Mouse (Mus musculus) midbrain, embryonic 16.5 days (tissue): ENCODE data around the gene Mthfsd. TPM values are rescaled to one million over a fixed set of nuclear protein-coding genes. Genes with fewer than 3 reads are reported as not detected.

Experiments used
- ATAC-seq: fragments of 200-750 bp; cut with Nextera tagmentation; 2 replicates; pipeline ENCODE4 v1.8.0; 2017; ENCODE audit warnings: moderate TSS enrichment
- H3K27ac ChIP-seq: fragments of 300-500 bp; sonication (generic); 2 replicates; pipeline ENCODE4 v1.5.1; 2014; ENCODE audit warnings: mild to moderate bottlenecking, low read length, mixed read lengths
- H3K27me3 ChIP-seq: fragments of 300-500 bp; sonication (generic); 2 replicates; pipeline ENCODE4 v1.6.1; 2014; ENCODE audit warnings: low read depth, low read length, mixed read lengths; ENCODE audit not compliant: control insufficient read depth, insufficient read depth
- H3K36me3 ChIP-seq: fragments of 300-500 bp; sonication (generic); 2 replicates; pipeline ENCODE4 v1.6.1; 2014; ENCODE audit warnings: mild to moderate bottlenecking, low read length, moderate library complexity, mixed read lengths; ENCODE audit not compliant: control insufficient read depth, insufficient read depth
- H3K4me1 ChIP-seq: fragments of 300-500 bp; sonication (generic); 2 replicates; pipeline ENCODE4 v1.6.1; 2014; ENCODE audit warnings: mild to moderate bottlenecking, low read length, mixed read lengths; ENCODE audit not compliant: control insufficient read depth, insufficient read depth
- H3K4me2 ChIP-seq: fragments of 300-500 bp; sonication (generic); 2 replicates; pipeline ENCODE4 v1.6.1; 2014; ENCODE audit warnings: mild to moderate bottlenecking, low read length, mixed read lengths
- H3K4me3 ChIP-seq: fragments of 300-500 bp; sonication (generic); 2 replicates; pipeline ENCODE4 v1.5.1; 2014; ENCODE audit warnings: low read depth, mild to moderate bottlenecking, low read length, moderate library complexity, mixed read lengths
- H3K9ac ChIP-seq: fragments of 300-500 bp; sonication (generic); 2 replicates; pipeline ENCODE4 v1.6.1; 2014; ENCODE audit warnings: low read depth, low read length, mixed read lengths
- H3K9me3 ChIP-seq: fragments of 300-500 bp; sonication (generic); replicated peaks from 2 replicates; pipeline ENCODE4 v1.6.1; 2014; ENCODE audit warnings: mild to moderate bottlenecking, low read length, mixed read lengths; ENCODE audit not compliant: control insufficient read depth, poor library complexity, severe bottlenecking
- WGBS: fragments of 180-500 bp; shearing (Covaris S2); extraction: QIAGEN DNeasy Blood & Tissue Kit; methylation state at CpG from one replicate; pipeline ENCODE4 v1.1.7; 2014; 5-methylcytosine and 5-hydroxymethylcytosine counted together
- polyA plus RNA-seq: library from polyadenylated mRNA; unstranded; fragments of >200 nt; fragmentation: Nextera tagmentation; extraction: Ambion mirVana; gene quantifications from 2 replicates; pipeline ENCODE4 v1.2.1, GENCODE M21; 2015

Mthfsd gene
- polyA plus RNA-seq, 1 experiment from 2014 or later: 52.3 TPM

GRCm38 (mm10) chr8:121125311-121125876, 17.2 kb upstream of the Mthfsd start:
- Histone ChIP-seq H3K4me2 (peak overlapping the region; percentile 31), H3K9me3 (no peaks in the 10 kb centered on the region; the same call in 1 of the 2 replicates), H3K27ac (no peak overlapping the region), H3K27me3 (peaks cover 78% of the 10 kb centered on the region), H3K4me1 (peaks cover 14% of the 10 kb centered on the region), H3K4me3 (no peak overlapping the region), H3K9ac (no peak overlapping the region), H3K36me3 (no peaks in the 10 kb centered on the region)
- under 1% methylated on average over 36 of the region's 36 CpGs for WGBS
- ATAC-seq: 0 out of 2 replicates have a peak, but pooled peaks have one; percentile 25

DNA sequence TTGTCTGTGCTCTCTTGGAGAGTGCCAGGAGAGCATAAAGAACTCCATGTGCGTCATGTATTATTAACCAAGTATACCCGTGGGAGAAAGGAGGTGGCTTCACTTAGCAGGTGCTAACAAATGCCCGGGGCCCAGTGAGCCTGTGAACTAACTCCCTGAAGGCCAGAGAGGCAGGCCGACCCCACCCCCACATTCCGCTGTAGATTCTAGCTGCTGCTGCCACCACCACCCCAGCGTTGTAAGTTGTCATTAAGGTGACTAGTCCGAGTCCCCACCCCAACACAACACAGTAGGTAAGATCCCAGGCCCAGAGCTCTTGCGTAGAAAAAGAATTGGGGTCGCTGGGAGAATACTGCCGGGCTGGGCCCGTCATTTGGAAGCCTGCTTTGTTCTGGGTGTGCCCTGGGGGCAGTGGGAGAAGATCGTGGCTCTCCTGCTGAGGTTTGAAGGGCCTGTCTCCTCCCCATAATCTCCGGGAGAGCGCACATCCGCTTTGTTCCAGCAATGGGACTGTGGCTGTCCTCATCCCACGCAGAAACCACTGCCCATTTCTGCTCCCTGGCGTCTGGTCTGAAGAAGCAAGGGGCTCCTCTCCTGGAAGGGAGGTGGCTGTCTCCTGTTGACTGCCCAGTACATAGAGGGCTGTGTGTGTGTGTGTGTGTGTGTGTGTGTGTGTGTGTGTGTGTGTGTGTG, 16.5 kb upstream of the Mthfsd start:
- peaks cover 14% of the 10 kb centered on the region for H3K4me1 ChIP-seq
- H3K27ac ChIP-seq: no peak overlapping the region
- no peak for ATAC-seq
- no peaks in the 10 kb centered on the region for H3K36me3 ChIP-seq
- H3K4me2 ChIP-seq: no peak overlapping the region
- H3K4me3 ChIP-seq: no peak overlapping the region
- H3K9me3 ChIP-seq: no peaks in the 10 kb centered on the region; the same call in 1 of the 2 replicates
- WGBS: under 1% methylated on average over 17 of the region's 17 CpGs
- H3K9ac ChIP-seq: no peak overlapping the region
- peaks cover 78% of the 10 kb centered on the region for H3K27me3 ChIP-seq

GRCm38 (mm10) chr8:121123113-121123512, 14.9 kb upstream of the Mthfsd start:
- no peak overlapping the region for H3K9ac ChIP-seq
- no peak for ATAC-seq
- peaks cover 71% of the 10 kb centered on the region for H3K27me3 ChIP-seq
- H3K36me3 ChIP-seq: no peaks in the 10 kb centered on the region
- H3K4me3 ChIP-seq: no peak overlapping the region
- H3K27ac ChIP-seq: no peak overlapping the region
- H3K9me3 ChIP-seq: no peaks in the 10 kb centered on the region; the same call in 1 of the 2 replicates
- 33% methylated on average over 2 of the region's 2 CpGs for WGBS
- H3K4me1 ChIP-seq: peaks cover 6% of the 10 kb centered on the region; the same call in 1 of the 2 replicates
- H3K4me2 ChIP-seq: no peak overlapping the region

DNA sequence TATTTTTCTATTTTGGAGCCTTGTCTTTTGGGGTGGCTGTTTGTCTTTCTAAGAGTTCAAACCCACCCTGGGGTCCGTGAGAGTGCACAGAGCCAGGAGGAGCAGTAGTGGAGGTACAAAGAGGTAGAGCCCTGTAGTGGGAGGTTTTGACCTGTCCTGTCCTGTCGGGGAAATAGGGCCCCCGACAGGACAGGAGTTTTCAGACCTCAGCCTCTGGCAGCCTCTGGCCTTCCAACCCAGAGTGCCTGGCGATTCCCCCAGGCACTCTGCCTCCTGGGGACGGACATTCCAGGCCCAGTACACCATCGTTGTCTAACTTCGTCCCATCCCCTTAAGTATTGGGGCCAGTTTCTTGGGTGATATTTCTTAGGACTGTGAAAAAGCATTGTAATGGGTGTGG, 14.2 kb upstream of the Mthfsd start:
- 1% methylated on average over 7 of the region's 7 CpGs for WGBS
- Histone ChIP-seq H3K4me2 (no peak overlapping the region), H3K27ac (no peak overlapping the region), H3K36me3 (no peaks in the 10 kb centered on the region), H3K9me3 (no peaks in the 10 kb centered on the region; the same call in 1 of the 2 replicates), H3K4me1 (peaks cover 3% of the 10 kb centered on the region; the same call in 1 of the 2 replicates), H3K9ac (no peak overlapping the region), H3K27me3 (peaks cover 79% of the 10 kb centered on the region), H3K4me3 (no peak overlapping the region)
- ATAC-seq: no peak

- H3K27me3 ChIP-seq: peaks cover 82% of the 10 kb centered on the region
- no peak for ATAC-seq
These were observed 13.5 kb upstream of the Mthfsd start for GRCm38 (mm10) chr8:121121704-121122103.

GRCm38 (mm10) chr8:121120456-121121419, 12.5 kb upstream of the Mthfsd start:
- WGBS: 5% methylated on average over 17 of the region's 17 CpGs
- H3K4me1 ChIP-seq: peaks cover 8% of the 10 kb centered on the region; the same call in 1 of the 2 replicates
- H3K4me3 ChIP-seq: no peak overlapping the region

More at GRCm38 (mm10) chr8:121121704-121122103, 13.5 kb upstream of the Mthfsd start:
- Histone ChIP-seq H3K36me3 (no peaks in the 10 kb centered on the region), H3K4me3 (no peak overlapping the region), H3K27ac (no peak overlapping the region), H3K4me2 (no peak overlapping the region), H3K9me3 (no peaks in the 10 kb centered on the region; the same call in 1 of the 2 replicates), H3K4me1 (peaks cover 3% of the 10 kb centered on the region; the same call in 1 of the 2 replicates), H3K9ac (no peak overlapping the region)
- WGBS: 4% methylated on average over 8 of the region's 8 CpGs

GRCm38 (mm10) chr8:121119635-121120455, 11.7 kb upstream of the Mthfsd start:
- no peak overlapping the region for H3K9ac ChIP-seq
- ATAC-seq: no peak
- WGBS: 2% methylated on average over 12 of the region's 12 CpGs
- H3K36me3 ChIP-seq: no peaks in the 10 kb centered on the region
- no peak overlapping the region for H3K4me2 ChIP-seq
- peaks cover 5% of the 10 kb centered on the region; the same call in 1 of the 2 replicates for H3K4me1 ChIP-seq
- no peak overlapping the region for H3K4me3 ChIP-seq
- H3K9me3 ChIP-seq: no peaks in the 10 kb centered on the region; the same call in 1 of the 2 replicates
- H3K27me3 ChIP-seq: peaks cover 79% of the 10 kb centered on the region
- no peak overlapping the region for H3K27ac ChIP-seq

More at GRCm38 (mm10) chr8:121120456-121121419, 12.5 kb upstream of the Mthfsd start:
- no peaks in the 10 kb centered on the region for H3K36me3 ChIP-seq
- peaks cover 81% of the 10 kb centered on the region for H3K27me3 ChIP-seq
- H3K27ac ChIP-seq: no peak overlapping the region
- H3K4me2 ChIP-seq: no peak overlapping the region
- no peak overlapping the region for H3K9ac ChIP-seq
- H3K9me3 ChIP-seq: no peaks in the 10 kb centered on the region; the same call in 1 of the 2 replicates
- ATAC-seq: no peak
